Mouse (Mus musculus): Measurements from ENCODE around the gene Gjc1. TPM values are rescaled to one million over a fixed set of nuclear protein-coding genes. Genes with fewer than 3 reads are reported as not detected.

Gjc1 gene
- total RNA-seq, 2 experiments from 2014 or later: 6.1 to 6.6 TPM

- no peak for TF ChIP-seq CTCF (IDR thresholded peaks at IDR 0.05)
- no peak for DNase-seq (ENCODE audit: extremely low spot score in 1 of 2, low spot score in 2 of 2)
- Histone ChIP-seq H3K27ac (no peak overlapping the region), H3K4me3 (no peak overlapping the region)
- intact Hi-C loops (cut with DNase I): no loop called here
These were observed 49.4 kb downstream of the Gjc1 start for GRCm38 (mm10) chr11:102769993-102770661.

- intact Hi-C loops (cut with DNase I): no loop called here
- DNase-seq (ENCODE audit: extremely low spot score in 1 of 2, low spot score in 2 of 2): no peak
- no peak overlapping the region for H3K4me3 ChIP-seq
- no peak overlapping the region for H3K27ac ChIP-seq
- TF ChIP-seq CTCF (IDR thresholded peaks at IDR 0.05): no peak
These were observed 50.4 kb downstream of the Gjc1 start for GRCm38 (mm10) chr11:102769141-102769540.

GRCm38 (mm10) chr11:102767055-102767670, 52.3 kb downstream of the Gjc1 start:
- TF ChIP-seq CTCF (IDR thresholded peaks at IDR 0.05): no peak
- DNase-seq (ENCODE audit: extremely low spot score in 1 of 2, low spot score in 2 of 2): peak in 1 of 2 experiments; percentile 9
- intact Hi-C loops (cut with DNase I): no loop called here

GRCm38 (mm10) chr11:102765416-102765815, 54.1 kb downstream of the Gjc1 start:
- Histone ChIP-seq H3K4me3 (no peak overlapping the region), H3K27ac (no peak overlapping the region)
- intact Hi-C loops (cut with DNase I): no loop called here
- DNase-seq (ENCODE audit: extremely low spot score in 1 of 2, low spot score in 2 of 2): no peak
- TF ChIP-seq CTCF (IDR thresholded peaks at IDR 0.05): no peak

More at GRCm38 (mm10) chr11:102767055-102767670, 52.3 kb downstream of the Gjc1 start:
- Histone ChIP-seq H3K4me3 (no peak overlapping the region), H3K27ac (no peak overlapping the region)

- DNase-seq (ENCODE audit: extremely low spot score in 1 of 2, low spot score in 2 of 2): no peak
- intact Hi-C loops (cut with DNase I): no loop called here
- Histone ChIP-seq H3K27ac (no peak overlapping the region), H3K4me3 (peak overlapping the region; percentile 95)
- TF ChIP-seq CTCF (IDR thresholded peaks at IDR 0.05): no peak
These were observed 56.3 kb downstream of the Gjc1 start for GRCm38 (mm10) chr11:102763009-102763767.

GRCm38 (mm10) chr11:102762248-102762647, 57.3 kb downstream of the Gjc1 start:
- Histone ChIP-seq H3K27ac (peak overlapping the region; percentile 98), H3K4me3 (peak overlapping the region; percentile 95)
- DNase-seq (ENCODE audit: extremely low spot score in 1 of 2, low spot score in 2 of 2): no peak
- TF ChIP-seq CTCF (IDR thresholded peaks at IDR 0.05): no peak
- intact Hi-C loops (cut with DNase I): no loop called here

GRCm38 (mm10) chr11:102761309-102762210, 57.9 kb downstream of the Gjc1 start, which contains the start of gene Adam11:
TSS of gene Adam11 (plus strand) at chr11:102761439.
- Histone ChIP-seq H3K27ac (peak within 1 kb of the TSS; percentile 98), H3K4me3 (peak within 1 kb of the TSS; percentile 95)
- no peak for TF ChIP-seq CTCF (IDR thresholded peaks at IDR 0.05)
- intact Hi-C loops (cut with DNase I): no loop called here
- DNase-seq (ENCODE audit: extremely low spot score in 1 of 2, low spot score in 2 of 2): no peak

GRCm38 (mm10) chr11:102760805-102761308, 58.6 kb downstream of the Gjc1 start:
- peak overlapping the region; percentile 82 for H3K27ac ChIP-seq
- no peak for DNase-seq (ENCODE audit: extremely low spot score in 1 of 2, low spot score in 2 of 2)
- intact Hi-C loops (cut with DNase I): no loop called here

GRCm38 (mm10) chr11:102758977-102759376, 60.5 kb downstream of the Gjc1 start:
- no peak overlapping the region for H3K4me3 ChIP-seq
- no peak for DNase-seq (ENCODE audit: extremely low spot score in 1 of 2, low spot score in 2 of 2)
- TF ChIP-seq CTCF (IDR thresholded peaks at IDR 0.05): no peak
- intact Hi-C loops (cut with DNase I): no loop called here
- no peak overlapping the region for H3K27ac ChIP-seq

More at GRCm38 (mm10) chr11:102760805-102761308, 58.6 kb downstream of the Gjc1 start:
- TF ChIP-seq CTCF (IDR thresholded peaks at IDR 0.05): no peak
- peak overlapping the region; percentile 95 for H3K4me3 ChIP-seq

GRCm38 (mm10) chr11:102755391-102755790, 64.1 kb downstream of the Gjc1 start:
- Histone ChIP-seq H3K27ac (no peak overlapping the region), H3K4me3 (no peak overlapping the region)
- intact Hi-C loops (cut with DNase I): no loop called here
- DNase-seq (ENCODE audit: extremely low spot score in 1 of 2, low spot score in 2 of 2): no peak
- TF ChIP-seq CTCF (IDR thresholded peaks at IDR 0.05): no peak

- Histone ChIP-seq H3K27ac (peak overlapping the region; percentile 47; the same call in 1 of the 2 replicates), H3K4me3 (peak overlapping the region; percentile 13)
- TF ChIP-seq CTCF (IDR thresholded peaks at IDR 0.05): no peak
- DNase-seq (ENCODE audit: extremely low spot score in 1 of 2, low spot score in 2 of 2): no peak
- intact Hi-C loops (cut with DNase I): no loop called here
These were observed 65.1 kb downstream of the Gjc1 start for GRCm38 (mm10) chr11:102754416-102754815.

All from left cerebral cortex, adult 2 months (tissue).